Mouse (Mus musculus) stomach, postnatal 0 days (tissue): Measurements from ENCODE around the gene Acot3. TPM values are rescaled to one million over a fixed set of nuclear protein-coding genes. Genes with fewer than 3 reads are reported as not detected.
"Not testable (repeated sequence)": the region's sequence is repeated elsewhere in the genome, so short reads cannot be mapped to it uniquely, and the experiment has no call there.

ENCODE experiments used
- ATAC-seq: fragments of 200-750 bp; cut with Nextera tagmentation; 2 replicates; pipeline ENCODE4 v1.8.0; 2017; ENCODE audit not compliant: low FRiP score, low TSS enrichment
- DNase-seq: peaks from one replicate; pipeline ENCODE4 v3.0.0-alpha.2; 2016; ENCODE audit warnings: low spot score
- H3K27ac ChIP-seq: fragments of 300-500 bp; sonication (generic); replicated peaks from 2 replicates; pipeline ENCODE4 v1.5.1; 2014; ENCODE audit warnings: mild to moderate bottlenecking, control low read depth
- H3K27me3 ChIP-seq: fragments of 300-500 bp; sonication (generic); 2 replicates; pipeline ENCODE4 v1.6.1; 2014; ENCODE audit warnings: low read length; ENCODE audit not compliant: control insufficient read depth, insufficient read depth
- H3K36me3 ChIP-seq: fragments of 300-500 bp; sonication (generic); 2 replicates; pipeline ENCODE4 v1.6.1; 2014; ENCODE audit warnings: low read length, mixed read lengths; ENCODE audit not compliant: control insufficient read depth, insufficient read depth
- H3K4me1 ChIP-seq: fragments of 300-500 bp; sonication (generic); replicated peaks from 2 replicates; pipeline ENCODE4 v1.6.1; 2014; ENCODE audit warnings: antibody characterized with exemption; ENCODE audit not compliant: control insufficient read depth, insufficient read depth
- H3K4me2 ChIP-seq: fragments of 300-500 bp; sonication (generic); replicated peaks from 2 replicates; pipeline ENCODE4 v1.6.1; 2014; ENCODE audit warnings: low read depth, mild to moderate bottlenecking, control low read depth, moderate library complexity
- H3K4me3 ChIP-seq: fragments of 300-500 bp; sonication (generic); 2 replicates; pipeline ENCODE4 v1.5.1; 2014; ENCODE audit warnings: low read depth, low read length, control low read depth
- H3K9ac ChIP-seq: fragments of 300-500 bp; sonication (generic); 2 replicates; pipeline ENCODE4 v1.6.1; 2014; ENCODE audit warnings: mild to moderate bottlenecking, low read length, control low read depth, mixed read lengths
- H3K9me3 ChIP-seq: fragments of 300-500 bp; sonication (generic); 2 replicates; pipeline ENCODE4 v1.6.1; 2016; ENCODE audit warnings: low read length; ENCODE audit not compliant: control insufficient read depth
- CTCF ChIP-seq: IDR thresholded peaks from 2 replicates; pipeline ENCODE4 v1.5.1; 2016; ENCODE audit warnings: antibody characterized with exemption, low read depth, mild to moderate bottlenecking, moderate library complexity
- EP300 ChIP-seq: optimal IDR thresholded peaks from 2 replicates; pipeline ENCODE3; 2016; ENCODE audit warnings: antibody characterized with exemption
- WGBS: fragments of 180-500 bp; shearing (Covaris S2); extraction: QIAGEN DNeasy Blood & Tissue Kit; methylation state at CpG from one replicate; pipeline ENCODE4 v1.1.7; 2014; 5-methylcytosine and 5-hydroxymethylcytosine counted together
- polyA plus RNA-seq: library from polyadenylated mRNA; unstranded; fragments of >200 nt; fragmentation: Nextera tagmentation; extraction: Ambion mirVana; gene quantifications from 2 replicates; pipeline ENCODE4 v1.2.1, GENCODE M21; 2015

The Acot3 gene
- polyA plus RNA-seq, 1 experiment from 2014 or later = 0.30 TPM

DNA sequence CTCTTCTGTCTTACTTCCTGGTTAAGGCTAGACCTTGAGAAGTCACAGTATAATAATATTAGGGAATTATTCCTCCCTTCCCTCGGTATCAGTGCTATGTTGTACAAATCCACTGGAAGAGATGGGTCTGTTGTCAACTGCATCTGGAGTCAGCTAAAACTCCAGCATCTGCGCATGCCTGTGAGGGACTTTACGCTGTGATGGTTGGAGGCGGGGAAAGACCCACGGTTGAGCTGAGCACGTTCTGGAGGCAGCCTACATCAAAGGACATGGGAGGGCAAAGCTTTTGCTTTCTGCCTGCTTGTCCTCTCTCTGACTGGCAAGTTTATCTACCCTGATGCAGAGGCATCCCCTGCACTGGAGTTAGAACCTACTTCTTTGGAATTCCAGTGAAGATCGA, 26.1 kb upstream of the Acot3 start:
- H3K27me3 ChIP-seq = no peaks in the 10 kb centered on the region
- ATAC-seq = no peak
- no peaks in the 10 kb centered on the region for H3K36me3 ChIP-seq
- no peak overlapping the region for H3K9ac ChIP-seq
- no peak overlapping the region for H3K27ac ChIP-seq
- TF ChIP-seq CTCF = no peak
- no peak for TF ChIP-seq EP300
- no peak for DNase-seq
- H3K4me3 ChIP-seq = no peak overlapping the region
- no peaks in the 10 kb centered on the region for H3K9me3 ChIP-seq
- no peaks in the 10 kb centered on the region for H3K4me1 ChIP-seq
- no peak overlapping the region for H3K4me2 ChIP-seq
- 83% methylated on average over 7 of the region's 7 CpGs for WGBS

GRCm38 (mm10) chr12:84028328-84028727, 23.6 kb upstream of the Acot3 start:
- not testable (repeated sequence) for H3K27ac ChIP-seq, H3K9ac ChIP-seq, H3K9me3 ChIP-seq, ATAC-seq, DNase-seq, H3K4me1 ChIP-seq, H3K4me2 ChIP-seq, H3K27me3 ChIP-seq, H3K36me3 ChIP-seq, H3K4me3 ChIP-seq
- 62% methylated on average over 3 of the region's 3 CpGs for WGBS

GRCm38 (mm10) chr12:84029043-84029442, 22.9 kb upstream of the Acot3 start:
- 93% methylated on average over 1 of the region's 1 CpGs for WGBS
- H3K36me3 ChIP-seq, H3K27ac ChIP-seq, ATAC-seq, H3K4me1 ChIP-seq, H3K4me2 ChIP-seq, H3K9me3 ChIP-seq, H3K27me3 ChIP-seq, H3K4me3 ChIP-seq, H3K9ac ChIP-seq, DNase-seq: not testable (repeated sequence)

- TF ChIP-seq CTCF (peak; percentile 91), EP300 (no peak)
- no peaks in the 10 kb centered on the region for H3K36me3 ChIP-seq
- H3K27me3 ChIP-seq = no peaks in the 10 kb centered on the region
- H3K4me3 ChIP-seq = no peak overlapping the region
- no peak overlapping the region for H3K4me2 ChIP-seq
- peak; percentile 90 for ATAC-seq
- no peaks in the 10 kb centered on the region for H3K4me1 ChIP-seq
- WGBS = 51% methylated on average over 4 of the region's 4 CpGs
- no peaks in the 10 kb centered on the region for H3K9me3 ChIP-seq
- no peak overlapping the region for H3K27ac ChIP-seq
- DNase-seq = peak; percentile 80
- H3K9ac ChIP-seq = no peak overlapping the region
These were observed 21.1 kb upstream of the Acot3 start for GRCm38 (mm10) chr12:84030659-84031332.

DNA sequence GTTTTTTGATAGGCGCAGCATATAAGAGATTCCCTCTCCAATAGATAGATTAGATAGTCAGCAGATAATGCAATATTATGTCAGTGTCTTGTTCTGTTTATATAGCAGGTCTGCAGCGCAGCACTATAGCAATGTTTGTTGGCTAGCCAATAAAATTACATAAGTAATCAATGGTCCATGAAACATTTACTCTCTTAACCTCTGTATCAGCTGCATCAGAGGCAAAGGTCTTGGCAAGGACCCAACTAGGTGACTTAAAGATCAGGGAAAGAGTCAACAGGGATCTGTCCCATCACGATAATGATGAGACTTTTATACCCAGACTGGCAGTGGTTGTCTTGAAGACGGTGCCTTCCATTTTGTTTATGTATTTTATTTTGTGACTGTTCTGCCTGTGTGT, 19.1 kb upstream of the Acot3 start:
- 77% methylated on average over 4 of the region's 4 CpGs for WGBS
- H3K4me3 ChIP-seq = no peak overlapping the region
- DNase-seq = no peak
- H3K27ac ChIP-seq = no peak overlapping the region
- H3K36me3 ChIP-seq = no peaks in the 10 kb centered on the region
- TF ChIP-seq CTCF = no peak
- TF ChIP-seq EP300 = no peak
- H3K9me3 ChIP-seq = no peaks in the 10 kb centered on the region
- no peaks in the 10 kb centered on the region for H3K27me3 ChIP-seq
- H3K9ac ChIP-seq = no peak overlapping the region
- no peaks in the 10 kb centered on the region for H3K4me1 ChIP-seq
- no peak overlapping the region for H3K4me2 ChIP-seq
- ATAC-seq = no peak

- H3K9me3 ChIP-seq, H3K36me3 ChIP-seq, H3K9ac ChIP-seq, H3K27ac ChIP-seq, H3K4me3 ChIP-seq, H3K4me2 ChIP-seq, H3K27me3 ChIP-seq, H3K4me1 ChIP-seq, ATAC-seq, DNase-seq: not testable (repeated sequence)
- WGBS = 79% methylated on average over 2 of the region's 2 CpGs
These were observed 18.6 kb upstream of the Acot3 start for GRCm38 (mm10) chr12:84033302-84033701.
